Mouse (Mus musculus): ENCODE measurements around the gene Olfr726.

Olfr726 gene

DNA sequence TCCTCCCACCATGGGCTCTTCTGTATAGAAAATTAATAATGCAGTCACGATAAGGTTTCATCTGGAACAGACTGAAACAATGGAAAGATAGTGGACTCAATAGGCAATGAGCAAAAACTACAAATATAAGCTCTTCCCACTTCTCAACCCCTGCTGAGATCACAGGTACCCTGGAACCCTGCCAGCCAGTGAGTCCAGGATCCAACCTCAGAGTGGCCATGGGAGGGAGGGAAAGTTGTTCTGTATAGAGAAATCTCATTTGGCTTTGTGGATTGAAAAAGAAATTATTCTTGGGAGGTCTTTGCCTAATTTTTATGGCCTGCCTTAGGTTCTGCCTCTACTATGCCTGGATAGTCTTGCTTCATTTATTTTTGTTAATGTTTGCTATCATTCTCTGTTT, at the start of gene Olfr726:
Olfr726 (minus strand) TSS at position 101 of the 400 bp plus-strand sequence.
- no peak for DNase-seq

- DNase-seq, result no peak
Measured at GRCm38 (mm10) chr14:50122886-50123285, 32.1 kb upstream of the Olfr726 start, which contains the start of gene Olfr727. TSS of gene Olfr727 (plus strand) at chr14:50123186.

- no peak for DNase-seq
Measured at GRCm38 (mm10) chr14:50062733-50063104, 28.0 kb downstream of the Olfr726 start.

- DNase-seq, result peak in 1 of 2 experiments; percentile 3
Measured at GRCm38 (mm10) chr14:50061955-50062732, 28.6 kb downstream of the Olfr726 start.

DNA sequence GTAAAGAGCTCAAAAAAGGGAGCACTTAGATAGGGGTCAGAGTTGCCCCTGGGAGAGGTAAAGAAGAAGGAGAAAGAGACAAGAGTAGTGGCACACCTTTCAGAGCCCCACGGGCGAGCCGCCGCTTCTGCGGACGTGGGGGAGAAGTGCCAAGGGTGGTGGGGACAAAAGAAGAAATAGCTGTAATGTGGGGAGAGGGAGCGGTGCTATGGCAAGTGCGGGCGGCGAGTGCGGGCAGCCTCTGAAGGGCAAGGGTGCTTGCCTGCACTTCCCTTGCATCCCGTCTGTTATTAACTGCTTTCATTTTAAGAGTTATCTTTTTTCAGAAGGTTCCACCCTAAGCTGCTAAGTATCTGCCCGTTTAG, 29.2 kb downstream of the Olfr726 start:
- DNase-seq, result no peak

DNA sequence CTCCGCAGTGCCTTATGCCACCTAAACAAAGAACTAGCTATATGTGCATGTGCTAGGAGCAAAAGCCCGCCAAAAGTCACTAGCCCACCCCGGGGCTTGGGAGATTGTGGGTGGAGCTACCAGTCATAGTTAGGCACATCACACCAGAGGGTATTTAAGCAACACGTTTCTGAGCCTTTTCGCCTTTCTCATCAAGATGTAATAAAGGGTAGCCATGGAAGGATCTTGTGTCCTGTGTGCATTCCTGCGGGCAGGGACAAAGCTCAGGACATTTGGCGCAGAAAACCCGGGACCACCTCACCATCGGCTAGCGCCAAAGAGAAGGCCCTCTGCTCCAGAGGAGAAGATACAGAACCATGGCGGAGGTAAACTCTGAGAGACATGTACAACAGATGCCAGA, 29.6 kb downstream of the Olfr726 start:
- no peak for DNase-seq

DNA sequence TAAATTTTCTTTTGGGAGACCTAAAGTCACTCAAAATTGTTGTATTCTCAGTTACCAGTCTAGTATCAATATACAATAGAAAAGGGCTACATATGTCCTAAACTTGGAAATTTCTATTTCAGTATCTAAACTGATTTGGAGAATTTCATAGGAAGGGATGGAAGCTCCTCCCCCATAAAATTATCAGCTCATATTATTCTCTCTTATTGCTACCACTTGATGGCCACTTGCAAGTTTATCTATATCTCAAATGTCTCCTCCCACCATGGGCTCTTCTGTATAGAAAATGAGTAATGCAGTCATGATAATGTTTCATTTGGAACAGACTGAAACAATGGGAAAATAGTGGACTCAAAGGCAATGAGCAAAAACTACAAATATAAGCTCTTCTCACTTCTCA, 50.5 kb downstream of the Olfr726 start, which contains the start of gene Olfr725:
Olfr725 (minus strand) TSS at position 101 of the 400 bp plus-strand sequence.
- no peak for DNase-seq
